Mouse (Mus musculus) limb, embryonic 12.5 days (tissue): ENCODE measurements around the gene Caskin2. TPM values are rescaled to one million over a fixed set of nuclear protein-coding genes. Genes with fewer than 3 reads are reported as not detected.
"Not testable (repeated sequence)": the region's sequence is repeated elsewhere in the genome, so short reads cannot be mapped to it uniquely, and the experiment has no call there.

Source experiments
- ATAC-seq: fragments of 200-750 bp; cut with Nextera tagmentation; 2 replicates; pipeline ENCODE4 v1.8.0; 2017; ENCODE audit warnings: low read depth, moderate TSS enrichment; ENCODE audit not compliant: insufficient number of reproducible peaks, insufficient read depth, low FRiP score, low TSS enrichment
- H3K27ac ChIP-seq: fragments of 300-500 bp; sonication (generic); 2 replicates; pipeline ENCODE4 v1.5.1; 2016; ENCODE audit warnings: mild to moderate bottlenecking, moderate library complexity
- H3K27me3 ChIP-seq: fragments of 300-500 bp; sonication (generic); 2 replicates; pipeline ENCODE4 v1.6.1; 2016; ENCODE audit warnings: mild to moderate bottlenecking, moderate library complexity
- H3K36me3 ChIP-seq: fragments of 300-500 bp; sonication (generic); 2 replicates; pipeline ENCODE4 v1.6.1; 2016; ENCODE audit warnings: mild to moderate bottlenecking, moderate library complexity
- H3K4me1 ChIP-seq: fragments of 300-500 bp; sonication (generic); replicated peaks from 2 replicates; pipeline ENCODE4 v1.6.1; 2016
- H3K4me2 ChIP-seq: fragments of 300-500 bp; sonication (generic); 2 replicates; pipeline ENCODE4 v1.6.1; 2016; ENCODE audit warnings: mild to moderate bottlenecking, moderate library complexity
- H3K4me3 ChIP-seq: fragments of 300-500 bp; sonication (generic); replicated peaks from 2 replicates; pipeline ENCODE4 v1.5.1; 2016; ENCODE audit warnings: mild to moderate bottlenecking
- H3K9ac ChIP-seq: fragments of 300-500 bp; sonication (generic); replicated peaks from 2 replicates; pipeline ENCODE4 v1.6.1; 2016; ENCODE audit warnings: mild to moderate bottlenecking, moderate library complexity
- H3K9me3 ChIP-seq: fragments of 300-500 bp; sonication (generic); 2 replicates; pipeline ENCODE4 v1.6.1; 2016; ENCODE audit warnings: mild to moderate bottlenecking, moderate library complexity
- WGBS: fragments of 180-500 bp; shearing (Covaris S2); methylation state at CpG from one replicate; pipeline ENCODE4 v1.1.7; 2016; 5-methylcytosine and 5-hydroxymethylcytosine counted together
- microRNA-seq: library from miRNA; unstranded; fragments of <30 nt; microRNA quantifications from one replicate; pipeline ENCODE4, GENCODE M21; 2017
- polyA plus RNA-seq: library from polyadenylated mRNA; unstranded; fragments of >200 nt; fragmentation: Nextera tagmentation; extraction: Ambion mirVana; gene quantifications from 2 replicates; pipeline ENCODE4 v1.2.1, GENCODE M21; 2016

Caskin2 gene
- polyA plus RNA-seq, 1 experiment from 2014 or later: 14.9 TPM

- not testable (repeated sequence) for H3K4me3 ChIP-seq, H3K27me3 ChIP-seq, H3K9ac ChIP-seq, H3K36me3 ChIP-seq, H3K4me2 ChIP-seq, H3K4me1 ChIP-seq, H3K9me3 ChIP-seq, H3K27ac ChIP-seq, ATAC-seq
- WGBS: 96% methylated on average over 7 of the region's 7 CpGs
Observed at GRCm38 (mm10) chr11:115762176-115762575, 51.3 kb downstream of the Caskin2 start.

- ATAC-seq: no peak
- no peak overlapping the region for H3K4me3 ChIP-seq
- no peaks in the 10 kb centered on the region for H3K9me3 ChIP-seq
- H3K4me1 ChIP-seq: no peaks in the 10 kb centered on the region
- WGBS: 73% methylated on average over 4 of the region's 4 CpGs
- no peaks in the 10 kb centered on the region for H3K36me3 ChIP-seq
- no peak overlapping the region for H3K4me2 ChIP-seq
- H3K9ac ChIP-seq: no peak overlapping the region
- H3K27ac ChIP-seq: no peak overlapping the region
- H3K27me3 ChIP-seq: no peaks in the 10 kb centered on the region
Observed at GRCm38 (mm10) chr11:115753485-115753884, 60.0 kb downstream of the Caskin2 start.

DNA sequence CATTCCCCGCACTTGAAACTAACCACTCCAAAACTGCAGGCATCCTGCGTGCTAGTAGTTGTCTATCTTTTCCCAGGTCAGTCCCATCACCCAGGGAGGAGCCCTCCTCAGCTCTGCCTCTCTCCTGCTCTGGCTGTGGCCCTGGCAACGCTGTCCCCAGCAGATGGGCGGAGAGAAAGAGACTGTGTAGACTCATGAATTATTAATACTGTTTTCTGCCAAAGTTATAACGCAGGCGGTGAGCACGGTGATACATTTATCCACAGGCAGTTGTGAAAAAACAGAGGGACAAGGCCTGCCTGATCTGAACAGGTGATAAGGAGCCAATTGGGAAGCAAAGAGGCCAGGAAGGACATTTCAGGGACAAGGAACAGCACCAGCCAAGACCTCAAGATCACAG, 60.8 kb downstream of the Caskin2 start:
- 73% methylated on average over 7 of the region's 7 CpGs for WGBS
- Histone ChIP-seq H3K9me3 (no peaks in the 10 kb centered on the region), H3K4me3 (no peak overlapping the region), H3K27ac (no peak overlapping the region), H3K4me2 (no peak overlapping the region), H3K9ac (no peak overlapping the region), H3K27me3 (no peaks in the 10 kb centered on the region), H3K4me1 (peaks cover under 1% of the 10 kb centered on the region; the same call in 1 of the 2 replicates), H3K36me3 (no peaks in the 10 kb centered on the region)
- ATAC-seq: no peak

DNA sequence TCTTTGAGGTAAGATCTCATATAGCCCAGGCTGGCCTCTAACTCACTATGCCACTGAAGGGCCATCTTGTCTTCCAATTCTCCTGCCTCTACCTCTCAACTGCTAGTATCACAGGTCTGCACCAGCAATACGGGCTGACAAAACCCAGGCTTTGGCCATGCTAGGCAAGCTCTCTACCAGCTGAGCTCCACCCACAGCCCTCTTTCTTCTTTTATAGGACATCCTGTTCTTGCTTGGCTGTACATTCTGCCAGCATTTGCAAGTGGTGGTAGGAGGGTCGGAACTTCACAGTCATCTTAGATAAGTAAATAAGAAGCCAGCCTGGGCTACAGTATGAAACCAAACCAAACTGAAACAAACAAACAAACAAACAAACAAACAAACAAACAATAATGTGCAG, 61.7 kb downstream of the Caskin2 start:
- Histone ChIP-seq H3K9me3 (no peaks in the 10 kb centered on the region), H3K4me2 (no peak overlapping the region), H3K27me3 (no peaks in the 10 kb centered on the region), H3K27ac (no peak overlapping the region), H3K36me3 (no peaks in the 10 kb centered on the region), H3K9ac (no peak overlapping the region), H3K4me3 (no peak overlapping the region), H3K4me1 (peaks cover 5% of the 10 kb centered on the region; the same call in 1 of the 2 replicates)
- WGBS: 63% methylated on average over 2 of the region's 2 CpGs
- ATAC-seq: no peak

DNA sequence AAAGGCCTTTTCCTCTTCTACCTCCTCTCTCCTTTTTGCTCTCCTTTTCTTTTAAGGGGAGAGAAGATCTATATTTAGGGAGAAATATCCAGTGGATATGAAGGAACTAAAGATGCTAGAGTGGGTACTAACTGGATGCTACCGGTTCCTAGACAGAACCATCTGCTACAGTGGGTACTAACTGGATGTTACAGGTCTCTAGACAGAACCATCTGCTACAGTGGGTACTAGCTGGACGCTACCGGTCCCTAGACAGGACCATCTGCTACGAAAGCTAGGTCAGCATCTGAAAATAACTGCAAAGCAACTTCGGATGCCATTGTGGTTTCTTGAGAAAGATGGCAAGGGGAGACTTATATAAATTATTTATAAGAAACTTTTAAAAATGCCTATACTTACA, 63.6 kb downstream of the Caskin2 start:
- no peak for ATAC-seq
- peaks cover 5% of the 10 kb centered on the region; the same call in 1 of the 2 replicates for H3K4me1 ChIP-seq
- H3K4me3 ChIP-seq: no peak overlapping the region
- H3K4me2 ChIP-seq: no peak overlapping the region
- no peak overlapping the region for H3K9ac ChIP-seq
- H3K9me3 ChIP-seq: no peaks in the 10 kb centered on the region
- WGBS: 91% methylated on average over 5 of the region's 5 CpGs
- no peak overlapping the region for H3K27ac ChIP-seq
- no peaks in the 10 kb centered on the region for H3K27me3 ChIP-seq
- no peaks in the 10 kb centered on the region for H3K36me3 ChIP-seq

Small RNA genes within 50 kb of the gene (microRNA-seq; reads per million reads assigned to microRNA genes)
- 0.70 reads per million for gene Mir5621

Other genes with a start within 250 kb of the Caskin2 start
- gene Nup85, start 249.2 kb downstream of the Caskin2 start, polyA plus RNA-seq: 211 and 212 TPM in 2 replicates
- gene Mrps7, start 209.7 kb downstream of the Caskin2 start, polyA plus RNA-seq: 96.0 and 106 TPM in 2 replicates
- gene Gga3, start 209.6 kb downstream of the Caskin2 start, polyA plus RNA-seq: 20.3 and 21.7 TPM in 2 replicates
- gene Mif4gd, start 200.7 kb downstream of the Caskin2 start, polyA plus RNA-seq: 18.2 and 18.6 TPM in 2 replicates
- gene Slc25a19, start 185.3 kb downstream of the Caskin2 start, polyA plus RNA-seq: 24.1 and 34.0 TPM in 2 replicates
- gene Grb2, start 105.0 kb downstream of the Caskin2 start, polyA plus RNA-seq: 109 and 114 TPM in 2 replicates
- gene Tmem94, start 48.2 kb downstream of the Caskin2 start, polyA plus RNA-seq: 26.5 and 31.9 TPM in 2 replicates
- gene Tsen54, start 1.1 kb upstream of the Caskin2 start, polyA plus RNA-seq: 33.2 and 36.1 TPM in 2 replicates
- gene Llgl2, start 10.4 kb upstream of the Caskin2 start, polyA plus RNA-seq: 5.2 and 6.3 TPM in 2 replicates
- 0.20 TPM in 1 of 2 replicates, not detected in the other for gene Myo15b, start 44.8 kb upstream of the Caskin2 start, polyA plus RNA-seq
- 3.1 and 4.2 TPM in 2 replicates for gene Smim5, start 86.3 kb upstream of the Caskin2 start, polyA plus RNA-seq
- gene Smim6, start 98.4 kb upstream of the Caskin2 start, polyA plus RNA-seq: 1.4 and 2.1 TPM in 2 replicates
- 52.5 and 56.9 TPM in 2 replicates for gene Sap30bp, start 119.6 kb upstream of the Caskin2 start, polyA plus RNA-seq
- 24.7 and 30.6 TPM in 2 replicates for gene Recql5, start 119.8 kb upstream of the Caskin2 start, polyA plus RNA-seq
- 3.1 and 3.9 TPM in 2 replicates for gene Itgb4, start 161.1 kb upstream of the Caskin2 start, polyA plus RNA-seq
- 181 and 182 TPM in 2 replicates for gene Galk1, start 199.1 kb upstream of the Caskin2 start, polyA plus RNA-seq
- 2,405 and 2,474 TPM in 2 replicates for gene H3f3b, start 214.3 kb upstream of the Caskin2 start, polyA plus RNA-seq
- gene Unk, start 216.7 kb upstream of the Caskin2 start, polyA plus RNA-seq: 50.0 and 51.8 TPM in 2 replicates